ENCODE assay signal across 27 mouse cellular contexts in genomic region chr6:105684123-105684522, GRCm38 (mm10). TPM values are rescaled to one million over a fixed set of nuclear protein-coding genes. Genes with fewer than 3 reads are reported as not detected.
"Had no signal": no experiment of that assay in that cellular context is flagged by ENCODE, and none has a peak within 500 bp of the region (broad histone marks: within the 10 kb centered on the region; RNA-seq: fewer than 3 reads in every experiment).

No protein-coding gene starts in this region.

- H3K9ac ChIP-seq: heart, embryonic 13.5 days; heart, embryonic 15.5 days; hindbrain, embryonic 13.5 days; hindbrain, embryonic 15.5 days; limb, embryonic 13.5 days; limb, embryonic 15.5 days; liver, embryonic 12.5 days; liver, embryonic 14.5 days had no signal

- H3K9me3 ChIP-seq: heart, embryonic 13.5 days; heart, embryonic 15.5 days; hindbrain, embryonic 13.5 days; hindbrain, embryonic 15.5 days; limb, embryonic 13.5 days; limb, embryonic 15.5 days; liver, embryonic 12.5 days had no signal

- H3K4me1 ChIP-seq: heart, embryonic 13.5 days; heart, embryonic 15.5 days; hindbrain, embryonic 13.5 days; limb, embryonic 13.5 days; limb, embryonic 15.5 days; liver, embryonic 12.5 days had no signal

- H3K4me2 ChIP-seq: heart, embryonic 11.5 days; heart, embryonic 13.5 days; heart, embryonic 15.5 days; hindbrain, embryonic 13.5 days; hindbrain, embryonic 15.5 days; limb, embryonic 13.5 days; limb, embryonic 15.5 days; liver, embryonic 12.5 days had no signal

- ATAC-seq: hindbrain, postnatal 0 days; intestine, embryonic 16.5 days; liver, embryonic 12.5 days had no signal

- DNase-seq: gastrocnemius, postnatal 14 days; gastrocnemius, postnatal 36 days; heart, adult 11 months; heart, adult 2 months; heart, postnatal 14 days; heart, postnatal 36 days; kidney, adult 11 months; kidney, adult 2 months; kidney, adult 9 months; kidney, postnatal 25 days; layer of hippocampus, adult 9-11 months; layer of hippocampus, postnatal 36 days; left cerebral cortex, postnatal 4 days had no signal

- H3K4me3 ChIP-seq: heart, adult 2 months; heart, embryonic 13.5 days; heart, embryonic 15.5 days; hindbrain, embryonic 13.5 days; hindbrain, embryonic 15.5 days; limb, embryonic 13.5 days; limb, embryonic 15.5 days; liver, embryonic 12.5 days had no signal

- H3K36me3 ChIP-seq: heart, embryonic 13.5 days; heart, embryonic 15.5 days; hindbrain, embryonic 13.5 days; hindbrain, embryonic 15.5 days; limb, embryonic 13.5 days; limb, embryonic 15.5 days; liver, embryonic 12.5 days had no signal

- H3K27ac ChIP-seq: heart, adult 2 months; heart, embryonic 13.5 days; heart, embryonic 15.5 days; hindbrain, embryonic 13.5 days; hindbrain, embryonic 15.5 days; hindbrain, postnatal 0 days; kidney, postnatal 0 days; limb, embryonic 13.5 days; limb, embryonic 15.5 days; liver, embryonic 12.5 days; liver, embryonic 14.5 days had no signal

RNA-seq across cellular contexts. Expression of gene Cntn4, which starts 6.7 kb away (rescaled TPM):
- polyA plus RNA-seq: gonadal fat pad, adult 2 months; kidney, adult 2 months; liver, adult 2 months had no signal
